Mouse (Mus musculus): ENCODE measurements around the gene Sgip1.

Sgip1 gene

DNA sequence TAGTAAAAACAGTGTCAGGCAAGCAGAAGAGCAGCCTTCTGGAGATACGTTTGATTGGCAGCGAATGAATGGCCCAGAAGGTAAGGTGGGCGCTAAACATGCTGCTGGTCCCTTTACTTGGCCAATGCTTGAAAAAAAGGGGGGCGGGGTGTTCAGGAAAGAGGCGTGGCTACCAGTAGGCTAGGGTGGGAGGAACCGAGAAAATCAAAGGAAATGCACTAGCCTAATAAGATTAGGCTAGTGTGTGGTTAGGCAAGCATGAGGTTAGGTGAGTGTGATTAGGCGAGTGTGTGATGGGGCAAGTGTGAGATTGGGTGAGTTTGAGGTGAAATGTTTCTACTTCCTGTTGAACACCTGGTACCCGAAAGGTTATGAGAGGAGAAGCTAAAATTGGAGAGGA is at the start of gene Sgip1:
TSS of gene Sgip1 (plus strand) at position 11 of the 400 bp plus-strand sequence.
- in situ Hi-C loops (cut with MboI; ENCODE audit: unreplicated experiment in 2 of 2): no loop called here

DNA sequence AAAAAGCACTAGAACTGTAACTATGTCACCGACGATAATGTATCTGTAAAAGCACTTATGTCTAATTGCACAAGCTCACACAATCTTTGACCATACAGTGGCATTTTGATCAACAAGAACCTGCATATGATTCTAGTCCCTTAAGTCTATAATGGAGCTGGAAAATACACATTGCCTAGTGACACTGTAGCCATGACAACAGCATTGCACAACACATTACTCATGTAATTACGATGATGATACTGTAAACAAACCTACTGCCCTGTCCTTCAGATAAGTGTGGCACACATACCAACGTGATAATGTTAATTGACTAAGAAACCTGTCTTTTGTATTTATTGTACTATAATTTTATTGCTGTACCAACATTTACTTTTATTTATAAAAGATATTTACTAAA is 49.7 kb upstream of the Sgip1 start:
- in situ Hi-C loops (cut with MboI; ENCODE audit: unreplicated experiment in 2 of 2): no loop called here

DNA sequence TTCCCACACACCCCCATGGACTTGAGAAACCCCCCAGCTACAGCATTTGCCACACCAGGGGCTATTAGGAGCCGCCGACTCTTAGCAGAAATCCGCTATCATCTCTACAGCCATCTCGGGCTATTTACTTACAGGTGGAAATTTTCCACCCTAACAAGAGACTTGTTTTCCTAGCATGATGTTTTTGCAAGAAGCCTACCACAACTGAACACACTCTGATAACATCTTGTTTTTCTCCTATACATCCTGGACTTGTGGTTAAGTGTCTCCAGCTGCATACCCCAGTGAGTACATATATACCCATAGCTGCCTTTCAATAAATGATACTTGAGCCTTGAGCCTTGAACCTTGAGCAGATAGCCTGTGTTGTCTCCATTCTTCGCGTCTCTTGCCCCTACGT is 43.1 kb upstream of the Sgip1 start:
- in situ Hi-C loops (cut with MboI; ENCODE audit: unreplicated experiment in 2 of 2): no loop called here

DNA sequence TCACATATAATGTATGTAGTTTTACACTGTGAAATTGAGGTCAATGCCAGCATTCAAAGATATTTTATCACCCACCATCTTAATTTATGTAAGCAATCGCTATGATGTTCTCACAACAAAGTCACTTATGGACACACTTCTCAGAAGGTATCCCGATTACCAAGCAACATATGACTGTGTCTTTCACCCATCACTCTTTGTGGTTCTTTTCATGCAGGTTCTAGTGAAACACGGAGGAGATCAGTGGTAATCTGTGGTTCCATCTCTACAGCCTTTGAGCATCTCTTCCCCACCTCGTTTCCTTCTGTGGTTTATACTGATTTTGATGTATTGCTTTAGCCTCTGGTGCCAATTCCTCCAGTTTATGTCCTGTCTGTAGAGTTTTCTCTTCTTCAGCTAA is 29.4 kb upstream of the Sgip1 start:
- in situ Hi-C loops (cut with MboI; ENCODE audit: unreplicated experiment in 2 of 2): loop anchor here (5.0 to 10.0 kb wide), 4 partner anchors 39 to 633 kb away; no protein-coding TSS in a partner anchor

DNA sequence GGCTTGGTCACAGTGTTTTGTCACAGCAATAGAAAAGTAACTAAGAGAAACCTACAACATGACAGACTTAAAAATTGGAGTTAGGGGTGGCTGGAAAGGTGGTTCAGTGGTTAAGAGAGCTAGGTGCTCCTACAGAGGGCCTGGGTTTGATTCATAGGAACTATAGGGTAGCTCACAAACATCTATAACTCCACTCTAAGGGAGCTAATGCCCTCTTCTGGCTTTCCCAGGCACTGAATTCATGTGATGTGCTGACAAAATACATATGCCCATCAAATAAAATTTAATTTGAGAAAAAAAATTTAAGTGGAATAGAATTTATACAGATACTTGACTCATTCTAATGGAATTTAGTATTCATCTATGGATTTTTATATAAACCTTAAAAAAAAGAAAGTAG is 25.6 kb upstream of the Sgip1 start:
- in situ Hi-C loops (cut with MboI; ENCODE audit: unreplicated experiment in 2 of 2): loop anchor here (10.0 kb wide), 2 partner anchors 51 to 629 kb away; no protein-coding TSS in a partner anchor

DNA sequence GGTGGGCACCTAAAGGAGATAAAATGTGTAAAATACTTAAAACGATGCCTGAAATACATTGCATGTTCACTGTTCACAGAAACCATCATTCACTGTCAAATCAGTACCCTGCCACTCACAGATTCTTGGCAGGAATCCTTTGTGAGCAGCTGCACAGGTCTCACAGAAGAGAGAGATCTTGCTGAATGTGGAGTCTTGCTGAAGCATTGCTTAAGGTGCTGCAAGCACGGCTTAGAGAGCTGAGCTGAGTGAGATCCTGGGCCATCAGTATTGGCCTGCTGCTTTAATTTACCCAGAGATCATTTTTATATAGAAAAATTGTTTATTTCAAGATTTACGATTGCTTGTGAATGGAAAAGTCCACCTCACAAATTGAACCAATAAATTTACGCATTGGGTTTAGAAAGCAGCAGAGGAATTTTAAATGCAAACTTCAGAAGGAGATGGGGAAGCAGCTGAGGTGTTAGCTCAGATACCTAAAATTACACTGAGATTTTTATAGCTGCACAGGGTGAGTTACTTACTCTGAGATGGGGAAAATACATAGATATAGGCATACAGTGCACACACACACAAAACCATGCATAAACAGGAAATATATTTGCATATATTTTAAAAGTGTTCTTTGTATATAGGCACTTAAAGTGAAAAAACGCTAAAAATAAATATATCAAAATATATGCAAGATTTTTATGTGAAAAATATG is 23.8 kb upstream of the Sgip1 start:
- in situ Hi-C loops (cut with MboI; ENCODE audit: unreplicated experiment in 2 of 2): loop anchor here (10.0 kb wide), 2 partner anchors 52 to 628 kb away; no protein-coding TSS in a partner anchor

DNA sequence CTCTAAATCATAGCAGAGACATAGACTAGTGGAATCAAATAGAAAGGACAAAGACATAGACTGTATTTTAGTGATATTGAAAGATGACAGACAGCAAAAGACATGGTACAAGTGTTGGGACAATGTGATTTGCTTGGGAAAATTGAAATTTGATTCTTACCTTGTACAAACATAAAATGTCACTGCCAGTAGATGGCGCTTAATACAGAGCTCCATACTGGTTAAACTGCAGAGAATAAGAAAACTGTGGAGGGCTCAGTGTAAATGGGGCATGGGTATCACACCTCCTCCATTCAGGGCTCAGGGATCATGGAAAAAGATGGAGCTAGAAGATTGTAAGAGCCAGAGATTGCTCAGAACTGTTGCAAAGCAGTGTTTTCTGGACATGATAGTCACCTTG is 21.6 kb upstream of the Sgip1 start:
- in situ Hi-C loops (cut with MboI; ENCODE audit: unreplicated experiment in 2 of 2): loop anchor here (10.0 kb wide), 2 partner anchors 55 to 625 kb away; no protein-coding TSS in a partner anchor

DNA sequence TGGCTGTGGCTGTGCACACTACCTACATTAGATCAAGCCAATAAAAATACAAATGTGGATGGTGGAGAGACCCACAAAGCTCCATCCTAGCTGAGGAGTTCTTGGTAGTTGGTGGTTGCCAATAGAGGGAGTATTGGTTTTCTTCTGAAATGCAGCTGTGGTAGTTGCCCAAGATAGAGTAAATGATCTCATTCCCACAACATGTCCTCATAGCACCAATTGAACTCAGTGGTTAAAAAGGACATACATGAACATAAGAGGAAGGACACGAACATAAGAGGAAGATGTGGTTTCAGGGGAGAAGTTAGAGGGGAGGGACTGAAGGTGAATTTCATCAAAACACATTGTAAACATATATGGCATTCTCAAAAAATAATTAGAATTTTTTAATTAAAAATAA is 21.1 kb upstream of the Sgip1 start:
- in situ Hi-C loops (cut with MboI; ENCODE audit: unreplicated experiment in 2 of 2): loop anchor here (5.0 to 10.0 kb wide), 3 partner anchors 55 to 625 kb away; no protein-coding TSS in a partner anchor

DNA sequence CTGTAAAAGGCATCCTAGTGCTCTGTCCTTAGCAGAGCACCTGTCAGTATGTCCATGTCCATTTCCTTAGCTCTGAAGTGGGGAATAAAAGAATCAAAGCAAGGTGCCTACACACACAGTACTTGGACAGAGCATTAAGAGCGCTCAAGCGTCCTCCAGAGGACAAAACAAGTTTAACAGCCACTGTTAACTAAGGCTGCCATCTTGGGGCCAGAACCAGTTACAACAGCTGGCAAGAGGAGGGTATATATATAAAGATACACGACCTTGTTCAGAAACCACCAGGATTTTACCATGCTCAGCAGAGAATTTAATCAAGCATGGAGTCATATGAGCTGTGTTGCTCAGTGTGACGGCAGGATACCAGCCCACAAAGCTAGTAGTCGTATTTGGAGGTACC is 16.7 kb upstream of the Sgip1 start:
- in situ Hi-C loops (cut with MboI; ENCODE audit: unreplicated experiment in 2 of 2): loop anchor here in 1 of 2 experiments (5.0 kb wide), 1 partner anchor 502 kb away; no protein-coding TSS in a partner anchor

DNA sequence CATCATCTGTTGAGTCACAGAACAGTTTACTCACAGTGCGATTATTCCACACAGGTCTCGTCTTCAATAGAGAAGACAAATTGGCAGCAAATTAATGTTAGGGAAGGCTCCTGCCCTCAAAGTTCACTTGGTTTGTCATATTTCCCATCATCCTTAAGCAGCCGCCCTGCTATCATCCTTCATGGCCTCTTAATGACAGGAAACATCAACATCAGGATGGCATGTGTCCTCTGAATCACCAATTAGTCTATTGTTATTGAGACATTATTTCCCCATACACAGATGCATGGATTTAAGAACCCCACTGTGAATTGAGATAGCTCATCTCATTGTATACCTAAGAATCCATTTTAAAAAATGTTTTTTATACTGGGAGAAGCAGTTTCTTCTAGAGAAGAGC is 10.1 kb upstream of the Sgip1 start:
- in situ Hi-C loops (cut with MboI; ENCODE audit: unreplicated experiment in 2 of 2): no loop called here

DNA sequence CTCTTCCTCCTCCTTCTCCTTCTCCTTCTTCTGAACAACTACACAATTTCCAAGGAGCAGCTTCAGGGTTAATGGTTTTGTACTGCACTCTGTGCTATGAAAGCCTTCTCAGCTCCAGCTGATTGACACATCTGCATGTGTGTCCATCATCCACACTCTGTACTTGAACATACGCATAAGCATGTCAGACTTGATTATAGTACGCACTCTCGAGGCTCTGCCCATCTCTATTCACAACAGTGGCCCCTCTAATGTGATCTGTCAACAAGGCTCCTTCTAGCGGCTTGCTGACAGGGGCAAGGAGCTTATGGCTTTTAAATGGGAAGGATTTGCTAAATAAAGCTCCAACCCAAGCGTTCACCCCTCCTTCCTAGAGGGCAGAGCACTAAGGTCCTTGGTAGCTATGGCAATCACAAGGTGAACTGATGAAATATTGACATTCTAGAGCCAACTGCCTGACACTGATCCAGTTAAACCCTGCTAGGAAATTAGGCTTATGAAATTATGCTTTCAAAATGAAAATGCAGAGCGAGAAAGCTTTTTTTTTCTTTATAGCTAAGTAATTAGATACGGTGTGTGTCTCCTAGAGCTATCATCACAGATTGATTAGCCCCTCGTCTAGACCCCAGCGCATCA is 7.0 kb upstream of the Sgip1 start:
- in situ Hi-C loops (cut with MboI; ENCODE audit: unreplicated experiment in 2 of 2): no loop called here

DNA sequence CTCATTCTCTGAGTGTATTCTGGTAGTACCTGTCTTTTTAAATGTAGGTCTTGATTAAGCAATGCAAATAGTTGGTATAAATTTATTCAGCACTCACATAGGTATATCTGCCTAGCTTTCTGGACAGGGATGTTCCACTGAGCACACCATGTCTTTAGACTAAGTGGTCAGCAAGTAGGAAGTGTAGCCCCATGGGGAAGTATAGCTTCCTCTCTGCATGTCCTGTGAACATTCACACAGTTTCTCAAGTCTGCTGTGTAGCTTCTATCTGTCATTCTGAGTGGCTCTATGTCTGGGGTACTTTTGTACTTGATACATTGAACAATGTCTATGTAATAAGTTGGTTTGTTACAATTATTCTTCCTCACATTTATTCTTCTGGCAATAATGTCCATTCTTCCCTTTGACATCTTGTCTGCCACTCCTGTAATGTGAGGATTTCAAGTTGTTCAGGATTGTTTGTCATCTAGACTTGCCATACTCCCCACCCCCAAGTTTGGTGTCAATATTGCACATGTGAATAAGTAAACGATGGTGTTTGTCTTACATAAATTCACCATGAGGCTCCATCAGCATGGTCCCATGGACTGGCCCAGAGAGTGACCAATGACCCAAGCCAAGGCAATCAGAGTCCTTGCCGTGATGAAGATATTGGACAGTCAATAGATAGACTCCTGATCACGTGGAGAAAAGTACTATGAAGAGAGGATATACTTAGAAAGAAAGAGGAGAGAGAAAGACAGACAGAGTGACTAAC is 12.4 kb downstream of the Sgip1 start:
- in situ Hi-C loops (cut with MboI; ENCODE audit: unreplicated experiment in 2 of 2): no loop called here

DNA sequence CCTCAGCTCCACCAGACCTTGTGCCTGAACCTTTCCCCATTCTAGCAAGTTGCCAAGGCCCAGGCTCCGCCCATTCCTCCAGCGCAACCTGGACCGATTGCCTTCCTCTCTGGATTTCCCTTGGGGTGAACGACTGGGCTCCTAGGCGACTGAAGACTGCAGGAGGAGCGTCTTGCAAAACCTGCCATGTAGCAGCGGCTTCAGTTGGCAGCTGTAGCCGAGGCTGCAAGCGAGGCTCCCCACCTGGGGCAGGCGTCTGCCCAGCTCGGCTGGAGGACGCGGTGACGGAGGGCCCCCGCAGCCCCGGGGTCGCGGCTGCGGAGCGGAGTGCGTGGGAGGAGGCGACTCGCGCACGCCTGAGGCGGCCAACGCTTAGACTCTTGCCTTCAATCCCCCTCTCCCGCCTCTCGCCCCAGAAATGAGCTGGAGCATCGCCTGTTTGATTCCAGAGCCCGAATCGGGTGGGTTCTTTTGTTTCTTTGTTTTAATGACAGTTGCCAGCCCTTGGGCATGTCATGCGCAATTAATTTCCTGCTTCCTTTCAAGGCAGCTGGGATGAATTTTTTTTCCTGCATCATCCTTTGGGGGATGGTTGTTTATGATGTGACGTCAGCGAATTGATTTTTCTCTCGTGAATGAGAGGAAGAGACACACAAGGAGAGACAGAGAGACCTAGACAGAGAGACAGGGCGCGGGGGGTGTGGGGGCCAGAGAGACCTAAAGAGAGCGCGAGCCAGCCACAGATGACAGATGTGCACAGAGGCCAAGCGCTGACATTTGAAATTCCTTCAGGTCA is 18.2 kb downstream of the Sgip1 start:
- in situ Hi-C loops (cut with MboI; ENCODE audit: unreplicated experiment in 2 of 2): no loop called here

DNA sequence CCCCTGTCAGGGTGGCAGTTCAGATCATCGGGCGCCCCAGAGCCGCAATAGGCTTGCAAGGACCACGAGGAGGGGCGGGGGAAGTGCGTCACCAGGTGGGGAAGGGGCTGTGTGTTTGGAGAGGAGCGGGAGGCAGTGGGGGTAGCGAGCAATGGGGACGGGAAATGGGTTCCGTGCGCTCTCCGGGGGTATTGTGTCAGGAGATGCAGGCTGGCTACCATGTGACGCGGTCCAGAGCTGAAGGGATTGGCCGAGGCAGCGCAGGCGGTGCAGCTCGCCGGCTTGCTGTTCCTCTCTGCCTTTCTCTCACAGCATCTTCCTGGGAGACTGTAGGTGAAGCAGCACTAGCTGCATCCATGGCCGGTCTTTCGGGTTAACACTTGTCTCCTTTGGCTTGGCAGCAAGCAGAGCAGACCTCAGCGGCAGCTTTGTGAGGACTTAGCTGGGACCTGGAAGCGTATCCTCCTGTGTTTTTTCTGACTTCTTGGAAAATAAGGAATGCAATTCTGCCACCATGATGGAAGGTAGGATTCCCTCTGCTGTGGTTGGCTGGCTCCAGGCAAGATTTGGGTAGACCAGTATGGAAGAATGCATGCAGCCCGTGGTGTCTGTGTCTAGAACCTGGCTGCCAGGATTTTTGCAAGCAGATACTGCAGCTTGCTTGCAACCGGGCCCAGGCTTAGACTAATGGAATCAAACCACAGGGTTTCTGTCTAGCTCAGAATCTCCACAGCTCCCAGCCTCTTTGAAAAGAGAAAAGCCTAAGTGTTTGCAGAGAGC is 19.1 kb downstream of the Sgip1 start:
- in situ Hi-C loops (cut with MboI; ENCODE audit: unreplicated experiment in 2 of 2): no loop called here

DNA sequence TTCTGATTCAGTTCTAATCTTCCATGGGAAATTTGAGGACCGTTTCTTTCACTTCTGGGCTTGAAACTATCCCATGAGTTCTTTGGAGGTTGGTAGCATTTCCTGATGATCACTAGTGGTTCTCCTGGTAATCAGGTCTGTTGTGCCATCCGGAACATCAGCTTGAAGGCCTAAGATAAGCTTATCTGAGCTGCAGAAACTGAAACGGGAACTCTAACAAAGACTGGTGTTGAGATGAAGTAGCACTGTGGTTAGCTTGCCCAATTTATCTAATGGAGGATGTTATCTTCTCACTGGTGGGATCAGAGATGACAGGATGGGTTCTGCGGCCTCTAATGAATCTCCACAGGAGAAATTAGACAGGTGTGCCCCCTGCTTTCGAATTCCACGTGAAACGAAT is 21.0 kb downstream of the Sgip1 start:
- in situ Hi-C loops (cut with MboI; ENCODE audit: unreplicated experiment in 2 of 2): no loop called here

DNA sequence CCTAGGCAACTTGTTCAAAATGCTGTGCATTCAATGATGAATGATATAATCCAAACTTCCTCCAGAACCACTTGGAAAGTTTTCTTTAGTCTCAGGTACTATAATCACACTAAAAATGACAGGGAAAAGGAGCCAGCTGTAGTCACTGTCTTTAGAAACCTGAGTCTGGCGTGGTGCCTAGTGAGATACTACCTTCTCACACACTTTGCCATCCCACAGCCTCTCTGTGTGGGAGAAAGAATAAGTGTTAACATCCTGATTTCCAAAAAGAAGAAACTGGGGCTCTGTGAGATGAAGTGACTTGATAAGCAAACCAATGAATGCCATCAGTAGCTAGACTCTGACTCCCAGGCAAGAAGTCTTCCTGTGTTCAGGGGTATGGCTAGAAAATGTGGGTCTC is 28.0 kb downstream of the Sgip1 start:
- in situ Hi-C loops (cut with MboI; ENCODE audit: unreplicated experiment in 2 of 2): no loop called here

DNA sequence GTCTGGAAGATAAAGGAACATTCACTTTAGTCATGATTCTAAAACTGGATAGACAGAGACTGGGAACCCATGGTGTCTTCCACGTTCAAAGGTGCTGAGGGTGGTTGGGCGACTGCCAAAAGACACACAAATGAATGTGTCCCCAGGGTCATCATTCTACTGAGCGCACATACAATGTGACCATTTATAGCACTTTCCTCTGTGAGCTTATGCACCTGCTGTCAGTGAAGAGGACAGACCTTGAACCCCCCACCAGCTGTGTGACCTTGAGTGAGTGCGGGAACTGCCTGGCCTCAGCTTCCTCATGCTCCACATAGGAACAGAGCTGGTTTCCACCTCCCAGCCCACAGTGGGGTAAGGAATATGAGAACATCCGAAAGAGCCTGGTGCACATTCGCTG is 28.8 kb downstream of the Sgip1 start:
- in situ Hi-C loops (cut with MboI; ENCODE audit: unreplicated experiment in 2 of 2): no loop called here

DNA sequence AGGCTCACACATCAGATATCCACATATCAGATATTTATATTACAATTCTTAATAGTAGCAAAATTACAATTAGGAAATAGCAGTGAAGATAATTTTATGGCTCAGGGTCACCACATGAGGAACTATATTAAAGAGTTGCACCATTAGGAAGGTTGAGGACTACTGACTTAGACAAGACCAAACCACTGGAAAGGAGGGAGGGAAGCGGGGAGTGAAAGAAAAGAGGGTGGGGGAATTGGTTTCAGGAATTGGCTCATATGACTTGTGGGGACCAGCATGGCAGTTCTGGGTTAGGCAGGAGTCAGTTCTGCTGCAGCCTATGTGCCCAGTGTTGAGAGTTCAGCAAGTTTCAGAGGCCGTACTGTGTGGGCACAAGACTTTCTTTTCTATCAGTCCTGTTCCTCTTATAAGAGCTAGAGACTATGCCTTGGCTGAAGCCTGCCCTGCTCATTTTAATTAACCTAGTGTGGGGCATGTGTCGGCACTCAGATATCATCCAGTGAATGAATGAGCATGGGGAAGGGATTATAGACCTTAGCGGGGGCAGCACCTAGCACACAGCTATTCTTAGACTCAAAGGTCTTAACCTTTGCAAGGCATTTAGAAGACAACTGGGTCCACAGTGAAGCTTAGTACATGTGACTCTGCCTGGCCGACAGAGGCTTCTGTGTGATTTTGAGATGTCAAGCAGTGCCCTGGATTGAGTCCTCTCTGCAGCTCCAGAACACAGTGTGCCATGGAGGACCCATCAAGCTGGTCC is 30.7 kb downstream of the Sgip1 start:
- in situ Hi-C loops (cut with MboI; ENCODE audit: unreplicated experiment in 2 of 2): no loop called here

DNA sequence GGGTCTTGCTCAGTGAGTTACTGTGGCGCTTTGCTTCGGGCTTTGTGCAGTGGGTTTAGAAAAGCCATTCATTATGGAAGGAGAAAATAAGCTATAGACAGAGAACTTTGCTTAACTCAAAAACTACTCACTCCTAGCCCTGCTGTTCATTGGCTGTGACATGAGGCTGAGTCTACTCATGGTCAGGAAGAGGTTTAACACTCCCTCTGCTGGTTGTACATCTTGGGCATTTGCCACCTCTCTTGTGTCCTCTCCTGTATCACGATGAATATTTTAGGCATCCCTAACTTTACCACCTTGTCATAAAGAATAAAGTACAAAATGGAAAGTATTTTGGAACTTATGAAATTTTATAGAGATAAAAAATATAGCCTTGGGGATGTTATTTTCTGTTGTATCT is 32.1 kb downstream of the Sgip1 start:
- in situ Hi-C loops (cut with MboI; ENCODE audit: unreplicated experiment in 2 of 2): no loop called here
